Mouse (Mus musculus) limb, embryonic 12.5 days (tissue): ENCODE results near the gene Col25a1. TPM values are rescaled to one million over a fixed set of nuclear protein-coding genes. Genes with fewer than 3 reads are reported as not detected.

Source experiments
- ATAC-seq: fragments of 200-750 bp; cut with Nextera tagmentation; 2 replicates; pipeline ENCODE4 v1.8.0; 2017; ENCODE audit warnings: low read depth, moderate TSS enrichment; ENCODE audit not compliant: insufficient number of reproducible peaks, insufficient read depth, low FRiP score, low TSS enrichment
- H3K27ac ChIP-seq: fragments of 300-500 bp; sonication (generic); 2 replicates; pipeline ENCODE4 v1.5.1; 2016; ENCODE audit warnings: mild to moderate bottlenecking, moderate library complexity
- H3K27me3 ChIP-seq: fragments of 300-500 bp; sonication (generic); 2 replicates; pipeline ENCODE4 v1.6.1; 2016; ENCODE audit warnings: mild to moderate bottlenecking, moderate library complexity
- H3K36me3 ChIP-seq: fragments of 300-500 bp; sonication (generic); 2 replicates; pipeline ENCODE4 v1.6.1; 2016; ENCODE audit warnings: mild to moderate bottlenecking, moderate library complexity
- H3K4me1 ChIP-seq: fragments of 300-500 bp; sonication (generic); replicated peaks from 2 replicates; pipeline ENCODE4 v1.6.1; 2016
- H3K4me2 ChIP-seq: fragments of 300-500 bp; sonication (generic); 2 replicates; pipeline ENCODE4 v1.6.1; 2016; ENCODE audit warnings: mild to moderate bottlenecking, moderate library complexity
- H3K4me3 ChIP-seq: fragments of 300-500 bp; sonication (generic); replicated peaks from 2 replicates; pipeline ENCODE4 v1.5.1; 2016; ENCODE audit warnings: mild to moderate bottlenecking
- H3K9ac ChIP-seq: fragments of 300-500 bp; sonication (generic); replicated peaks from 2 replicates; pipeline ENCODE4 v1.6.1; 2016; ENCODE audit warnings: mild to moderate bottlenecking, moderate library complexity
- H3K9me3 ChIP-seq: fragments of 300-500 bp; sonication (generic); 2 replicates; pipeline ENCODE4 v1.6.1; 2016; ENCODE audit warnings: mild to moderate bottlenecking, moderate library complexity
- WGBS: fragments of 180-500 bp; shearing (Covaris S2); methylation state at CpG from one replicate; pipeline ENCODE4 v1.1.7; 2016; 5-methylcytosine and 5-hydroxymethylcytosine counted together
- polyA plus RNA-seq: library from polyadenylated mRNA; unstranded; fragments of >200 nt; fragmentation: Nextera tagmentation; extraction: Ambion mirVana; gene quantifications from 2 replicates; pipeline ENCODE4 v1.2.1, GENCODE M21; 2016

The Col25a1 gene
- polyA plus RNA-seq, 1 experiment from 2014 or later = 43.2 TPM

GRCm38 (mm10) chr3:130160902-130161301, 29.6 kb downstream of the Col25a1 start:
- Histone ChIP-seq H3K27me3 (peaks cover 8% of the 10 kb centered on the region; the same call in 1 of the 2 replicates), H3K4me1 (peaks cover 22% of the 10 kb centered on the region), H3K4me2 (peak overlapping the region; percentile 36; the same call in 1 of the 2 replicates), H3K27ac (peak overlapping the region; percentile 73; the same call in 1 of the 2 replicates), H3K4me3 (no peak overlapping the region), H3K9me3 (no peaks in the 10 kb centered on the region), H3K36me3 (no peaks in the 10 kb centered on the region), H3K9ac (no peak overlapping the region)
- peak; percentile 60 for ATAC-seq
- 14% methylated on average over 4 of the region's 4 CpGs for WGBS

- Histone ChIP-seq H3K9ac (no peak overlapping the region), H3K27me3 (peaks cover 8% of the 10 kb centered on the region; the same call in 1 of the 2 replicates), H3K4me2 (peak overlapping the region; percentile 36), H3K4me1 (peaks cover 22% of the 10 kb centered on the region), H3K27ac (peak overlapping the region; percentile 88), H3K9me3 (no peaks in the 10 kb centered on the region), H3K4me3 (no peak overlapping the region), H3K36me3 (no peaks in the 10 kb centered on the region)
- WGBS = 11% methylated on average over 13 of the region's 13 CpGs
- peak; percentile 92 for ATAC-seq
These were observed 30.1 kb downstream of the Col25a1 start for GRCm38 (mm10) chr3:130161323-130161917.

GRCm38 (mm10) chr3:130166875-130167274, 35.6 kb downstream of the Col25a1 start:
- Histone ChIP-seq H3K4me2 (no peak overlapping the region), H3K27ac (no peak overlapping the region), H3K4me3 (no peak overlapping the region), H3K27me3 (0 out of 2 replicates have a peak, but pooled peaks cover 5% of the 10 kb centered on the region), H3K4me1 (peaks cover 16% of the 10 kb centered on the region; the same call in 1 of the 2 replicates), H3K36me3 (no peaks in the 10 kb centered on the region), H3K9me3 (peaks cover 8% of the 10 kb centered on the region; the same call in 1 of the 2 replicates), H3K9ac (no peak overlapping the region)
- no peak for ATAC-seq
- 63% methylated on average over 4 of the region's 4 CpGs for WGBS

- Histone ChIP-seq H3K36me3 (no peaks in the 10 kb centered on the region), H3K4me2 (no peak overlapping the region), H3K27ac (no peak overlapping the region), H3K4me1 (no peaks in the 10 kb centered on the region), H3K9me3 (peaks cover 8% of the 10 kb centered on the region; the same call in 1 of the 2 replicates), H3K27me3 (peaks cover 3% of the 10 kb centered on the region; the same call in 1 of the 2 replicates), H3K4me3 (no peak overlapping the region), H3K9ac (no peak overlapping the region)
- 79% methylated on average over 17 of the region's 17 CpGs for WGBS
- ATAC-seq = no peak
These were observed 41.5 kb downstream of the Col25a1 start for GRCm38 (mm10) chr3:130172764-130173163.

GRCm38 (mm10) chr3:130180181-130180940, 49.1 kb downstream of the Col25a1 start:
- ATAC-seq = peak; percentile 95
- Histone ChIP-seq H3K4me1 (peaks cover 29% of the 10 kb centered on the region), H3K27ac (peak overlapping the region; percentile 91), H3K9ac (peak overlapping the region; percentile 69), H3K27me3 (peaks cover 3% of the 10 kb centered on the region; the same call in 1 of the 2 replicates), H3K4me3 (peak overlapping the region; percentile 68), H3K36me3 (no peaks in the 10 kb centered on the region), H3K4me2 (peak overlapping the region; percentile 95), H3K9me3 (no peaks in the 10 kb centered on the region)
- under 1% methylated on average over 40 of the region's 40 CpGs for WGBS

- Histone ChIP-seq H3K4me2 (peak overlapping the region; percentile 95), H3K9ac (peak overlapping the region; percentile 69), H3K9me3 (no peaks in the 10 kb centered on the region), H3K27ac (peak overlapping the region; percentile 91), H3K36me3 (no peaks in the 10 kb centered on the region), H3K4me1 (peaks cover 33% of the 10 kb centered on the region), H3K27me3 (peaks cover 3% of the 10 kb centered on the region; the same call in 1 of the 2 replicates), H3K4me3 (peak overlapping the region; percentile 68)
- WGBS = under 1% methylated on average over 40 of the region's 40 CpGs
- ATAC-seq = peak; percentile 28; the same call in 1 of the 2 replicates
These were observed 49.8 kb downstream of the Col25a1 start for GRCm38 (mm10) chr3:130180964-130181590.

GRCm38 (mm10) chr3:130181591-130181980, 50.3 kb downstream of the Col25a1 start:
- H3K4me2 ChIP-seq = peak overlapping the region; percentile 95
- WGBS = 18% methylated on average over 8 of the region's 8 CpGs
- peaks cover 3% of the 10 kb centered on the region; the same call in 1 of the 2 replicates for H3K27me3 ChIP-seq
- no peaks in the 10 kb centered on the region for H3K9me3 ChIP-seq
- peak overlapping the region; percentile 69 for H3K9ac ChIP-seq
- ATAC-seq = no peak
- no peaks in the 10 kb centered on the region for H3K36me3 ChIP-seq
- no peak overlapping the region for H3K27ac ChIP-seq
- peaks cover 33% of the 10 kb centered on the region for H3K4me1 ChIP-seq
- H3K4me3 ChIP-seq = peak overlapping the region; percentile 68

GRCm38 (mm10) chr3:130182450-130182849, 51.1 kb downstream of the Col25a1 start:
- Histone ChIP-seq H3K27me3 (peaks cover under 1% of the 10 kb centered on the region; the same call in 1 of the 2 replicates), H3K9ac (no peak overlapping the region), H3K4me1 (peaks cover 33% of the 10 kb centered on the region), H3K27ac (no peak overlapping the region), H3K9me3 (no peaks in the 10 kb centered on the region), H3K4me3 (peak overlapping the region; percentile 68), H3K4me2 (peak overlapping the region; percentile 95), H3K36me3 (no peaks in the 10 kb centered on the region)
- ATAC-seq = no peak
- 25% methylated on average over 4 of the region's 4 CpGs for WGBS

GRCm38 (mm10) chr3:130185111-130185510, 53.8 kb downstream of the Col25a1 start:
- no peak overlapping the region for H3K4me2 ChIP-seq
- no peaks in the 10 kb centered on the region for H3K27me3 ChIP-seq
- ATAC-seq = no peak
- peaks cover 7% of the 10 kb centered on the region; the same call in 1 of the 2 replicates for H3K36me3 ChIP-seq
- H3K27ac ChIP-seq = no peak overlapping the region
- H3K9me3 ChIP-seq = no peaks in the 10 kb centered on the region
- H3K4me3 ChIP-seq = no peak overlapping the region
- 50% methylated on average over 3 of the region's 3 CpGs for WGBS
- no peak overlapping the region for H3K9ac ChIP-seq
- H3K4me1 ChIP-seq = peaks cover 28% of the 10 kb centered on the region

GRCm38 (mm10) chr3:130187588-130187987, 56.3 kb downstream of the Col25a1 start:
- no peak for ATAC-seq
- H3K4me3 ChIP-seq = no peak overlapping the region
- H3K27ac ChIP-seq = no peak overlapping the region
- 83% methylated on average over 5 of the region's 5 CpGs for WGBS
- H3K9ac ChIP-seq = no peak overlapping the region
- H3K4me1 ChIP-seq = peaks cover 18% of the 10 kb centered on the region
- no peaks in the 10 kb centered on the region for H3K9me3 ChIP-seq
- H3K27me3 ChIP-seq = no peaks in the 10 kb centered on the region
- peaks cover 10% of the 10 kb centered on the region; the same call in 1 of the 2 replicates for H3K36me3 ChIP-seq
- no peak overlapping the region for H3K4me2 ChIP-seq

GRCm38 (mm10) chr3:130193450-130193849, 62.1 kb downstream of the Col25a1 start:
- Histone ChIP-seq H3K4me2 (no peak overlapping the region), H3K4me1 (peaks cover 13% of the 10 kb centered on the region), H3K9ac (no peak overlapping the region), H3K4me3 (no peak overlapping the region), H3K27me3 (no peaks in the 10 kb centered on the region), H3K27ac (no peak overlapping the region), H3K9me3 (no peaks in the 10 kb centered on the region), H3K36me3 (peaks cover 10% of the 10 kb centered on the region; the same call in 1 of the 2 replicates)
- 70% methylated on average over 8 of the region's 8 CpGs for WGBS
- no peak for ATAC-seq
